Mouse (Mus musculus) myocyte (in vitro differentiated cells): Measurements from ENCODE around the gene Fam222b. TPM values are rescaled to one million over a fixed set of nuclear protein-coding genes. Genes with fewer than 3 reads are reported as not detected.
"Not testable (repeated sequence)": the region's sequence is repeated elsewhere in the genome, so short reads cannot be mapped to it uniquely, and the experiment has no call there.

Source experiments
- H3K27me3 ChIP-seq: one replicate; pipeline ENCODE4 v1.6.1; 2011; ENCODE audit not compliant: control insufficient read depth, insufficient read depth, insufficient read length
- H3K36me3 ChIP-seq: one replicate; pipeline ENCODE4 v1.6.1; 2011; ENCODE audit not compliant: control insufficient read depth, insufficient read depth
- H3K4me2 ChIP-seq: one replicate; pipeline ENCODE4 v1.6.1; 2011; ENCODE audit warnings: low read depth, control low read depth
- H3K4me3 ChIP-seq: one replicate; pipeline ENCODE4 v1.5.1; 2011; ENCODE audit warnings: mild to moderate bottlenecking, control low read depth, moderate library complexity
- H3K79me2 ChIP-seq: one replicate; pipeline ENCODE4 v1.6.1; 2011; ENCODE audit not compliant: control insufficient read depth, insufficient read depth
- H3ac ChIP-seq: one replicate; pipeline ENCODE4 v1.6.1; 2011; ENCODE audit not compliant: control insufficient read depth, insufficient read length
- CEBPB ChIP-seq: IDR thresholded peaks from 2 replicates; pipeline ENCODE4 v1.6.1; 2011; ENCODE audit warnings: mild to moderate bottlenecking, moderate library complexity; ENCODE audit not compliant: poor library complexity, insufficient read depth, severe bottlenecking
- E2F4 ChIP-seq: IDR thresholded peaks from one replicate; pipeline ENCODE4 v1.6.1; 2011; ENCODE audit warnings: mild to moderate bottlenecking, control low read depth, moderate library complexity; ENCODE audit not compliant: insufficient read depth
- MAX ChIP-seq: IDR thresholded peaks from one replicate; pipeline ENCODE4 v1.6.1; 2011; ENCODE audit warnings: low read depth, mild to moderate bottlenecking, control low read depth
- MYOD1 ChIP-seq, 3 experiments: IDR thresholded peaks; one replicate each; pipeline ENCODE4 v1.6.1; 2011; ENCODE audit warnings: control low read depth in 2 of 3, low read depth in 2 of 3, mild to moderate bottlenecking in 2 of 3, moderate library complexity in 1 of 3; ENCODE audit not compliant: insufficient read length in 2 of 3, control insufficient read depth in 1 of 3
- MYOG ChIP-seq, 3 experiments: IDR thresholded peaks; one replicate each; pipeline ENCODE4 v1.6.1; 2011; ENCODE audit warnings: control low read depth in 2 of 3, low read depth in 2 of 3, mild to moderate bottlenecking in 2 of 3; ENCODE audit not compliant: insufficient read length in 2 of 3, control insufficient read depth in 1 of 3, insufficient read depth in 1 of 3
- POLR2A ChIP-seq: IDR thresholded peaks from one replicate; pipeline ENCODE4 v1.6.1; 2011; ENCODE audit warnings: low read depth, mild to moderate bottlenecking, control low read depth, moderate library complexity; ENCODE audit not compliant: insufficient read length
- POLR2AphosphoS2 ChIP-seq: IDR thresholded peaks from one replicate; pipeline ENCODE4 v1.6.1; 2011; ENCODE audit warnings: low read depth, control low read depth; ENCODE audit not compliant: insufficient read length
- REST ChIP-seq: IDR thresholded peaks from one replicate; pipeline ENCODE4 v1.6.1; 2011; ENCODE audit warnings: mild to moderate bottlenecking, control low read depth, moderate library complexity; ENCODE audit not compliant: insufficient read depth, insufficient read length
- SRF ChIP-seq: IDR thresholded peaks from one replicate; pipeline ENCODE4 v1.6.1; 2011; ENCODE audit warnings: low read depth; ENCODE audit not compliant: control insufficient read depth, insufficient read length
- TCF12 ChIP-seq: IDR thresholded peaks from one replicate; pipeline ENCODE4 v1.6.1; 2011; ENCODE audit warnings: mild to moderate bottlenecking, control low read depth; ENCODE audit not compliant: poor library complexity, insufficient read depth, severe bottlenecking
- TCF3 ChIP-seq: IDR thresholded peaks from one replicate; pipeline ENCODE4 v1.6.1; 2011; ENCODE audit warnings: low read depth, control low read depth; ENCODE audit not compliant: insufficient read length
- USF1 ChIP-seq: IDR thresholded peaks from one replicate; pipeline ENCODE4 v1.6.1; 2011; ENCODE audit warnings: low read depth, mild to moderate bottlenecking, control low read depth, moderate library complexity
- polyA plus RNA-seq: library from polyadenylated mRNA; unstranded; fragments of >200 nt; fragmentation: generic; extraction: Trizol; gene quantifications from one replicate; pipeline ENCODE4 v1.2.1, GENCODE M21; 2012; ENCODE audit warnings: missing spikeins

The Fam222b gene
- 16.1 TPM for polyA plus RNA-seq

- H3K4me2 ChIP-seq = peak within 1 kb of the TSS; percentile 84
- peak within 1 kb of the TSS; percentile 84 for H3K4me3 ChIP-seq
- H3ac ChIP-seq = peak within 1 kb of the TSS; percentile 37
- no peak for TF ChIP-seq SRF
- no peak for TF ChIP-seq USF1
- no peak for TF ChIP-seq CEBPB
- no peak for TF ChIP-seq TCF12
- TF ChIP-seq MYOD1 (IDR thresholded peaks at IDR 0.05; ENCODE audit: control insufficient read depth in 1 of 3, insufficient read length in 2 of 3, low read depth in 2 of 3) = peak in 1 of 3 experiments; percentile 7
- peak; percentile 95 for TF ChIP-seq POLR2AphosphoS2
- no peak for TF ChIP-seq MAX
- TF ChIP-seq POLR2A = peak; percentile 95
- H3K27me3 ChIP-seq = no peaks in the 10 kb centered on the region
- no peaks in the 10 kb centered on the region for H3K36me3 ChIP-seq
- H3K79me2 ChIP-seq = peaks cover 51% of the 10 kb centered on the region
Measured at GRCm38 (mm10) chr11:78094504-78095143, at the start of gene Fam222b. Fam222b (plus strand) TSS chr11:78094660.

DNA sequence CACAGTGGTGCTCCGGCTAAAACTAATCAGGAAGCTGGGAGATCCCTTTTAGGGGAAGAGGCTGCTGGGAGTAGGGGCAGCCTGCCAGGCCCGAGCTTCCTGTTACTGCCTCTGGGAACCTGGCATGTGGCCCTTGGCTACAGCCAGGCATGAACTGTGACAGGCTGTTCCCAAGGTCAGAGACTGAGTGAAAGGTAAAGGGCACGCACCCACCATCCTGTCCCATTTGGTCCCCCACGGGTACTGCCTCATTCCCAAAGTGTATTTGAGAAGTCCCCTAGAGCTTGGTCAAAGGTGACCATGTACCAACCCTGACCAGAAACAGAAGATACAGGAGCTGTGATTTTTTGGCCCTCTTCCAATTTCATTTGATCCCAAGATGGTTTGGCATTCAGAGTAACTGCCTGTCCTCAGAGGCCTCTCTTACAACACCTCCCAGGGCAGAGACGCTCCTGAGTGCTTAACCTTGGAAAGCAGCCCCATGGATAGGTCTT is 49.7 kb upstream of the Fam222b start:
- no peaks in the 10 kb centered on the region for H3K27me3 ChIP-seq
- H3K4me3 ChIP-seq = no peak overlapping the region
- TF ChIP-seq TCF3 = no peak
- no peak for TF ChIP-seq MYOG (IDR thresholded peaks at IDR 0.05; ENCODE audit: control insufficient read depth in 1 of 3, insufficient read depth in 1 of 3, insufficient read length in 2 of 3, low read depth in 2 of 3)
- TF ChIP-seq POLR2AphosphoS2 = no peak
- no peak for TF ChIP-seq CEBPB
- TF ChIP-seq MYOD1 (IDR thresholded peaks at IDR 0.05; ENCODE audit: control insufficient read depth in 1 of 3, insufficient read length in 2 of 3, low read depth in 2 of 3) = no peak
- TF ChIP-seq POLR2A = no peak
- TF ChIP-seq USF1 = no peak
- no peak for TF ChIP-seq REST
- peaks cover 8% of the 10 kb centered on the region for H3K79me2 ChIP-seq
- no peak overlapping the region for H3ac ChIP-seq
- H3K4me2 ChIP-seq = no peak overlapping the region
- peaks cover 8% of the 10 kb centered on the region for H3K36me3 ChIP-seq

GRCm38 (mm10) chr11:78048637-78049036 is 45.8 kb upstream of the Fam222b start:
- not testable (repeated sequence) for H3K4me2 ChIP-seq, H3K79me2 ChIP-seq, H3K4me3 ChIP-seq, H3K36me3 ChIP-seq, H3ac ChIP-seq, H3K27me3 ChIP-seq

DNA sequence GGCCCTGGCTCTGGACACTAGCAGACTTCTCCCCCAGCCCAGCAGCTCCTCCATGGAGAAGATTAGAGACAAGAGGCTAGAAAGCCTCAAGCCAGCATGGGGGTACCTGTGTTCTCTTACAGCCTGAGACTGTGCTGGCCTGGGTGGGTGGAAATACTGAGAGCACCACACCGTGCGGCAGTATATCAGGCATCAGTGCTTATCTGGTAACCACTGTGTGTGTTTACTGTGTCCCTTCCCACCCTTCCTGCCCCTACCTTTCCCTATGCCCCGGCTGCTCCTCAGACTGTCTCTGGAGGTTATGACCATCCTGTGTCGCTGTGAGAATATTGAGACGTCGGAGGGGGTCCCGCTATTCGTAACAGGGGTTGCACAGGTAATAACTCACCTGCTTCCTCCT is 41.4 kb upstream of the Fam222b start:
- TF ChIP-seq CEBPB (no peak), MYOD1 (IDR thresholded peaks at IDR 0.05; ENCODE audit: control insufficient read depth in 1 of 3, insufficient read length in 2 of 3, low read depth in 2 of 3) (no peak), POLR2A (no peak), TCF12 (no peak), REST (no peak), USF1 (no peak), MAX (no peak), E2F4 (no peak), MYOG (IDR thresholded peaks at IDR 0.05; ENCODE audit: control insufficient read depth in 1 of 3, insufficient read depth in 1 of 3, insufficient read length in 2 of 3, low read depth in 2 of 3) (no peak)
- H3K4me3 ChIP-seq = no peak overlapping the region
- H3K36me3 ChIP-seq = peaks cover 17% of the 10 kb centered on the region
- H3ac ChIP-seq = no peak overlapping the region
- H3K4me2 ChIP-seq = no peak overlapping the region
- H3K79me2 ChIP-seq = no peaks in the 10 kb centered on the region
- H3K27me3 ChIP-seq = no peaks in the 10 kb centered on the region

- H3K79me2 ChIP-seq = no peaks in the 10 kb centered on the region
Measured at GRCm38 (mm10) chr11:78056946-78057345, 37.5 kb upstream of the Fam222b start.

More at GRCm38 (mm10) chr11:78056946-78057345, 37.5 kb upstream of the Fam222b start:
- Histone ChIP-seq H3K4me2 (no peak overlapping the region), H3K4me3 (no peak overlapping the region), H3K27me3 (no peaks in the 10 kb centered on the region), H3ac (no peak overlapping the region), H3K36me3 (peaks cover 13% of the 10 kb centered on the region)
- TF ChIP-seq CEBPB (no peak), POLR2A (no peak), TCF12 (no peak), POLR2AphosphoS2 (no peak), MYOG (IDR thresholded peaks at IDR 0.05; ENCODE audit: control insufficient read depth in 1 of 3, insufficient read depth in 1 of 3, insufficient read length in 2 of 3, low read depth in 2 of 3) (no peak), TCF3 (no peak), E2F4 (no peak), REST (no peak), SRF (no peak), MAX (no peak), MYOD1 (IDR thresholded peaks at IDR 0.05; ENCODE audit: control insufficient read depth in 1 of 3, insufficient read length in 2 of 3, low read depth in 2 of 3) (no peak), USF1 (no peak)
